Mouse (Mus musculus): ENCODE measurements around the gene Exosc2.

Exosc2 gene

DNA sequence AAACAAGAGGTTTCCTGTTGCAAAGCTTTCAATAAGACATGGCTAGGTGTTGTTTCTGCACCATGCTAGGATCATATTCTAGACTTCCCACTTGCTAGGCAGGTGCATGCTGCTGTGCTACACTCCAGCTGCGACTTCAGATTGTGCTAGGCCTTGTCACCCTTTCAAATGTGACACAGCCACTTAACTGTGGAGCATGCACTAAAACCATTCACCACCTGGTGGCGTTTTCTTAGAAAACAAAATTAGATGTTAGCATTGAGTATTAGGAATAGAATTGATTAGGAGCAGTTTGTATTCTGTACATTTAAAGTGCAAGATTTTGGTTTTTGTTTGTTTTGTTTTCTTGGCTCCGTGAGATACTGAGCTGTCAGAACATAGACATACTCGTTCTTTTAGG, 50.3 kb downstream of the Exosc2 start:
- no peak for ATAC-seq (ENCODE audit: insufficient number of reproducible peaks, low FRiP score, low TSS enrichment)

GRCm38 (mm10) chr2:31724730-31725490, 54.4 kb downstream of the Exosc2 start:
- no peak for ATAC-seq (ENCODE audit: insufficient number of reproducible peaks, low FRiP score, low TSS enrichment)

DNA sequence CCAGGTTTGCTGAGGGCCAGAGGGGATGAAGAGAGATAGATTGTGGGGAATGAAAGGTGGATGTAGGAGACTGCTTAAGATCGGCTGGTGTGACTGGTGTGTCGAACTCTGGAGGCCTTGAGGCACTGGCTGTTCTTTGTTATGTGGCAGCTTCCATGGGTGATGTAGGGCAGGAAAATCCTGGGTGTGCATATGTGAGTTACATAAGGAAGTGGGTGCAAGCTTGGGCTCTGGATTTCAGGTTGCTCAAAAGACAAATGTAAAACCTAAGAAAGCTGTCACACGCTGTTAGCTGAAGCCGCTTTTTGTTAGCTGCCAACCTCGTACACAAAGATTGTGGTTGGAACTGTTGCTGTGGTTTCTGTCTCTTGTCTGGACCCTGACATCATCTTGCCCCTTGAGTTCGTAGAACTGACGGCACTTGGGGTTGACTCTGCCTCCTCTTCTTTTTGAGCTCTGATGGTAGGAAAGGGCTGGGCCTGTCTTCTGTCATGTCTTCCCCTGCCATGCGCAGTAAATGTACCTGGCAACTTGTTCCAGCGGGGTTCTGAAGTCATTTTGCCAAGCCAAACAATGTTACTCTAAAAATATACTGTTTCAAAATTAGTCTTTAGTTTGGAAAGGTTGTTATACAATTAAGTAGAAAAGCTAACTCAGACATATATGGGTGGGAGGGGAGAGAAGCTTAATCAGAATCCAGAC, 57.2 kb downstream of the Exosc2 start:
- ATAC-seq (ENCODE audit: insufficient number of reproducible peaks, low FRiP score, low TSS enrichment): no peak

DNA sequence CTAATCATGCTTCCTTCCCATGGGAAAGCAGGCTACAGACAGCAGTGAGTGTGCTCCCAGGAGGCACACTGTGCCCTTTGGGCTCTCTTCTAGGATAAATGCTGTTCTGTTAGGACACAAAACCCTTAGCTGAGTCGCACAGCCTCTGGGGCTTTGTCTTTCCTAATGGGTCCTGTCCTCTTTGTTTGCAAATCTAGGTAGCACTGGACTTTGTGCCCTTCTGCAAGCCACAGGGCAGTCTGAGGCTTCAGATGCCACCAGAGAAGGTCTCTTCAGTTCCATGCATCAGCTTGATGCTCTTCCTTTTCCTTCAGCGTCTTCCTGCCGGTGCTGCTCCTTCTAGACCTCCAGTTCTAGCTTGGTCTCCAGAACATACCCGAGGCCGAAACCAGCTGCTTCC, 60.1 kb downstream of the Exosc2 start:
- no peak for ATAC-seq (ENCODE audit: insufficient number of reproducible peaks, low FRiP score, low TSS enrichment)
